Mouse (Mus musculus) B cell, adult 2 months (primary cell): ENCODE results near the gene Add3.
A peak's percentile ranks its signal among the peaks of the same experiment; 100 is the strongest.
"Not testable (repeated sequence)": the region's sequence is repeated elsewhere in the genome, so short reads cannot be mapped to it uniquely, and the experiment has no call there.

ENCODE experiments used
- DNase-seq, 2 experiments: peaks; one replicate each; pipeline ENCODE4 v3.0.0; 2022

Gene Add3

DNA sequence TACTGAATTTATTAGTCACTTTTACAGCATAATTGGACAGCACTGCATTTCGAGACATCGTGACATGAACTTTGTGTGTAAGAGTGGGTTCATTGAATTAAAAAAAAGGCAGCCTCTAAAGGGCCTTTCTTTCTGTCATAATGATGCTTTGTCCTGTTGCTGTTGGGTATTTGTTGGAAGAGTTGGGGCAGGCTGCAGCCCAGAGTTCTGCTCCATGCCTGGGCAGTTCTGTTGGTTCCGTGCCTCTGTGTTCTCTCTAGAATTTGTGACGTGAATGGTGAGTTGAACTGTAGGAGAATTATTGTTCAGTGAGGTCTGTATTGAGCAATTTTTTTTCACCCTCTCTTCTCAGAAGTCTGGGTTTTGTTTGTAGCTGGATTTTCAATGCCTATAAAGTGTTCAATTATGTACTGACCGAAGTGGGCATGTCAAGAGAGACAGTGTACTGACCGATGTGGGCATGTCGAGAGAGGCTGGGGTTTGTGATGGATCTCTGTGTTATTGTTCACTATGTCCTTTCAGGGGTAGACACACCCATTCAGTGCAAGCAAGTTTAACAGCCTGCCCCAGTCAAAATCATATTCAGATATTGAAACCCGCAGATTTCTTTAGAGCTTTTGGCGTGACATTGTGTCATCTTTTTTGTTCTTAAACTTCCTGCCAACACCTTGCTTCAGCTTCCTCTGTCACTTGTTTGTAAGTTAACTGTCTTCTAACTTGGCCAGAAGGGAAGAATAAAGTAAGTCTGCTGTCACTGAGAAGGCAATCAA lies 54.7 kb downstream of the Add3 start:
- peak in 1 of 2 experiments; percentile 39 for DNase-seq

DNA sequence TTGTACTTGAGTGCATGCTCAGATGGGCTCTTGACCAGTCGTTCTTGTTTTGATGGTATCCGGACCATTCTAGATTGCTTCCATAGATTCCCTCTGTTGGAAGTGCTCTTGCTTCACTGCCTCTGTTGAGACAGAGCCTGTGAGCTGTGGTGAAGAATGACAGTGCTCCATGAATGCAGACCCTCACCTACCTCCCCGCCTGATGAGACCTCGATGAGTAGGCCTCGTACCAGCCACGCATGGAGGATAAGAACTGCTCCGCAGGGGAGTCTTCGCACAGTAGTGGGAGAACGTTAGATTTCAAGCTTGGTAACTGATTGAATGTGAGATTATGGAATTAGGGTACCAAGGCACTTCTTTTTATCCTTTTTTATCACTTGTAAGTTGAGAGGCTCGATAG lies 56.7 kb downstream of the Add3 start:
- no peak for DNase-seq

DNA sequence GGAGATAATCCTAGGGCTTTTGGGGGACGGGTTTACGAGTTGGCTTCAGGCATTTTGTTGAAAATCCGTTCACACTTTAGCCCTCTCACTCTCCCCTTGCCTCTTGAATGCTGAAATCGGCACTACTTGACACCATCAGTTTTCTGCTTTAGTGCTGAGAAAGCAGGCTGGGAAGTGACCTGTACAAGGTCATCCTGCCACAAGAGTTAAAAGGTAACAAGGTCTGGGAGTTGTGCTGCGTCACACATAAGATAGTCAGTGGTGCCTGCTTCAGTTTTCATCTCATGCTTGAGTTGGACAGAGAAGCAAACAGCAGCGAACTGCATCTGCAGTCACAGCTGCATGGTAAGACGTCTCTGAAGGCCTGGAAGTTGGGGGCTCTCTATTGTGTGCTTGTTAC lies 57.5 kb downstream of the Add3 start:
- no peak for DNase-seq

DNA sequence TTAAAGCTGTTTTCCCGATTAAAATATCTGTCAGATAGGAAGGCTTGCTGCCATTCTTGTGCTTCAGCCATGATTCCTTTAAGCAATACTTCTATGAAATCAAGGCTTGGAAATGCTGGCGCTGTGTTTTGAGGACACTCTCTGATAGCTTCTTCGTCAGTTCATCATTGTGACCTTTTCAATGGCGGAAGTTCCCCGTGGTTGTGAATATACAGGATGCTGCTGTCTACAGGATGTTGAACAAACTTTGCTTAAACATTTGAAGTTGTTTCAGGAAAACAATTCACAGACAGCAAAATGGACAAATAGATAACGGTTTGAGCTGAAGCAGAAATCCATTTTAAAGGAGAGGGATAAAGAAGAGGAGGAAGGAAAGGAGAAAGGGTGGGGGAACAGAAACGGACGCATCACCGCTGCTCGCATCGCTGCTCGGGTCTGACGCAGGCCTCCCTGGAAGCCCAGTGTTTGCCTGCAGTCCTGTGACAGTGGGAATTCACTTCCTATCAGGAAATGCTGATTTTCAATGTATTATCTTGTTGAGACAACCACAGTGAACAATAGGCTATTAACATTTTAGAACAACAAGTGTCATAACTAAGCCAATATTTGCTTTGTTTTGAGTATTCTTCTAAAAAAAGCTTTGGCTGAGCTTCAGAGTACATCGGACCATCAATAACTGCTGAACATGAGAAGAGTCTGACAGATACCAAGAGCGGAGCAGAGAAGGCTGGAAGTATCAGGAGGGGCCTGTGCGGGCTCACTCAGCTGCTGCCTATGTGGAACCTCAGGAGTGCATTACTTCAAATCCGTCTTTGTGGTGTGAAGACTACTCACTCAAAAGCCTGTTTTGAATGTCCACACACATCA lies 58.7 kb downstream of the Add3 start:
- DNase-seq = no peak

DNA sequence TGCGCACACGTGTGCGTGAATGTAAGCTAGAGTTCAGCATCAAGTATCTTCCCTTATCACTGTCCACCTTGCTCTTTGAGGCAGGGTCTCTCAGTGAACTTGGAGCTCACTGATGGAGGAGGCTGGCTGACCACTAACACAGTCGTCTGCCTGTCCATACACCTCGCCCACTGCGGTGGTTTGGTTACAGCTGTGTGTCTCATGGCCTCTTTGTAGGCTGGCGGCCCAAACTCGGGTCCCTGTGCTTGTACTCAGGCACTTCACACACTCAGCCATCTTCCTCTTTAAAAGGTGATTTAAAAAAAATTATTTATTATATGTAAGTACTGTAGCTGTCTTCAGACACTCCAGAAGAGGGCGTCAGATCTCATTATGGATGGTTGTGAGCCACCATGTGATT lies 59.5 kb downstream of the Add3 start:
- DNase-seq = no peak

DNA sequence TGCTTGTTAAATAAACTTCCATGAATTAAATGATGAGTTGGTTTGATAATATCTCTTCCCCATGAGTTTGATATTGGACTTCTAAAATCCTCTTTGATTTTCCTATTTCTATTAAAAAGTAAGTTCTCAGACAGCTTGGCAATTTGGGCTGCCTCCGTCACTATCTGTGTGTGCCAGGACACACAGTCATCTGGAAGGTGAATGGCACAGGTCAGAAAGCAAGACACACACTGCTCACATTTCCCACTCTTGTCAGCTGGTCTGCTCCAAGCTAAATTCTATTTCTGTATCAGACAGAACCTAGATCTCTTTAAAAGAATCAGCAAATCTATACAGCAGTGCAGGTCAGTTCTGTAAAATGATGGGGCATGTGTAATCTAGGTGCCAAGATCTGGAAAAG lies 61.9 kb downstream of the Add3 start:
- DNase-seq = no peak

DNA sequence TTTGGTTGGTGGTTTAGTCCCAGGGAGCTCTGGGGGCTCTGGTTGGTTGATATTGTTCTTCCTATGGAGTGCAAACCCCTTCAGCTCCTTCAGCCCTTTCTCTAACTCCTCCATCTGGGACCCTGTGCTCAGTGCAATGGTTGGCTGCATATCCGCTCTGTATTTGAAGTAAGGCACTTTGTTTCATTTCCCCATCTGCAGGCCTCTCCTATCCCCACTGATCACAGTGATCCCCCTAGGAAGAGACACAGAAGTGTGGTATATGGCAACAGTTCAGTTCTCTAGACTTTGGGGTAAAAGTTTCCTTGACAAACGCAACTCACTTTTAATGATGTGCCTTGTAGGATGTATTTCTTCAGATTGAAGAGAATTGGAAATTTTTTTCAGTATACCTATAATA lies 66.7 kb downstream of the Add3 start:
- peak in 1 of 2 experiments; percentile 44 for DNase-seq

DNA sequence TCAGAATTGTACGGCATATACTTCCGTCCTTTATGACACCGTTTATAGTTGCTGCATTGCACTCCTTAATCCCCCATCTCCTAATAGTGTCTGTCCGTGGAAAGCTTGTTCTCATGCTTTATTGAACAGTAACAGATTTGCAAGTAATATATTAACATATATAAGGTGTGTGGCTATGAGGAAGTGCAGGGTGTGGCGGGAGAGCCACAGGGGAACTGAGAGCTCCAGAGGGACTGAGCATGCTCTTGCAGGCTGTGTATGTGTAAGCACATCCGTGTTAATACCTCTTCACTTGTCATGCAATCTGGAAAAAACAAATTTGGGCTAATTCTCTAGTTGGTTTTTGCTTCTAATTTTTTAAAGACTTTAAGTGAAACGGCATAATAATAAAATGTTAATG lies 68.6 kb downstream of the Add3 start:
- DNase-seq = peak; percentile 57 to 62

DNA sequence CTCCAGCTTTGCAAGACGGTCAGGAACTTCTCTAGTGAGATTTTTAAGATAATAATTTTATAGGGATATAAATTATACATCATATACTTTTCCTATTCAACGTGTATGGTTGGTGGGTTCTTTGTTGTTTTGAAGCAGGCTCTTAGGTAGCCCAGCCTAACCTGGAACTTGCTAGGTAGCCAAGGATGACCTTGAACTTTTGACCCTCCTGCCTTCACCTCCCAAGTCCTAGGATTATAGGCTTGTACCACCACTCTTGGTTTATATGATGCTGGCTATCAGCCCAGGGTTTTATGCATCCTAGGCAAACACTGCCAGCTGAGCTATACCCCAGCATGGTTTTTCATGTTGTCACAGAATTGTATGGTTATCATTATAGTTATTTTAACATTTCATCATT lies 70.0 kb downstream of the Add3 start:
- DNase-seq = no peak

DNA sequence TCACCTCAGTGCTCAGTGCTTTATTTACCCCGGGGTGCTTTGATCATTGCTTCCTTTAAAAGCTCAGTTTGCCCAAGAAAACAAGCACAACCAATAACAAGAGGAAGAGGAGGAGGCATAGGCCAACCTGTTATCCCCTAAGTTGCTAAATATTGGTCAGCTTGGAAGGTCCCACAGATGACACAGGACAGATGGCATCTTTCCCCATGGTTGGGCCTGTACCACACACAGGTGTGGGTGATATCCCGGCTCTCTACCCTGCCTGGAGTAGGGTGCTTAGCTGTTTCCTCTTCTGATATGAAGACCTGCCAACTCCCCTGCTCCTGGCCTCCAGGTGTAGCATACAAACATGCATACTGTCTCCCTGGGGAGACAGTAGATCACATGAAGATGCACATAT lies 75.1 kb downstream of the Add3 start:
- DNase-seq = no peak

DNA sequence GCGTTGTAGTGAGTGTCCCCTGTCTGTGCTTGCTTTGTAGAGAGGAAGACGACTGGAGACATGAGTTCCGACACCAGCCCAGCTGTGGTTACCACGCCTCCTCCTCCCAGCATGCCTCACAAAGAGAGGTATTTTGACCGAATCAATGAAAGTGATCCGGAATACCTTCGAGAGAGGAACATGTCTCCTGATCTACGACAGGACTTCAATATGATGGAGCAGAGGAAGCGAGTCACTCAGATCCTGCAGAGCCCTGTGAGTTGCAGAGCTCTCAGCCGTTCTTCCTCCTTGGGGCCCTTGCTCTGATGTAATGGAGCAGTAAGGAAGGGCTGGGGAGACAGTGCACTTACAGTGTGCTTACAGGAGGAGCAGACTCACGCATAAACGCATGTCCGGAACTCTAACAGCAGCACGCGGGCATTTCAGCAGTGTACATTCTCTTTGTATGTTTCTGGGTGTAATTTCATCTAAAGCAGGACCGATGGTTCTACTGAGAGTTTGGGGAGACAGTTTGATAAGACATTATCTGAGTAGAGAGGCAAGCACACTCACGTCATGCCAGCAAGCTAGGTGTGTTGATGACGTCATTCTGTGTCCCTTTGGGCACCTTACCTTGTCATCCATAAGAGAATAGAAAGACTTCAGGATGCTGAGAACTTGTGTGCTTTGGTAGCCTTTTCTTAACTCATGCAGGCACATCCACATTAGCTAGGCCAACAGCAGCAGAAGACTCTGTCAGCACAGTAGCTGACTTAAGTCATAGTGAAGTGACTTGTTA lies 76.7 kb downstream of the Add3 start:
- peak; percentile 43 to 46 for DNase-seq

DNA sequence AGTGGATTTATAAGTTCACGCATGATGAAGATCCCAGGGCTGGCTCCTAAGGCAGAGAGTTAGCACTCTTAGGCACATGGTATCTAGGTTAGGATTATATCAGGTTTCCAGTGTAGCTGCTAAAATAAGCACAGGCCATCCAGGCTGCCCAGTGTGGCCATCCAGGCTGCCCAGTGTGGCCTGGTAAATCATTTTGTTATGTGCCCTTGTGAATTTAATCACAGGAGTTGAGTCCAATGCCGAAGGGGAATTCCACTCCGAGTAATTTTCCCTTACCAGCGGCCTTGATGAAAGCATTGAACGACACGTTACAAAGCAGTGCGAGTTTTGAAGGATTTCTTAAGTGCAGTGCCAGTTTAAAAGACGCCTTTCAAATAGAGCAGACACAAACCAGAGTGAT lies 77.6 kb downstream of the Add3 start:
- no peak for DNase-seq

DNA sequence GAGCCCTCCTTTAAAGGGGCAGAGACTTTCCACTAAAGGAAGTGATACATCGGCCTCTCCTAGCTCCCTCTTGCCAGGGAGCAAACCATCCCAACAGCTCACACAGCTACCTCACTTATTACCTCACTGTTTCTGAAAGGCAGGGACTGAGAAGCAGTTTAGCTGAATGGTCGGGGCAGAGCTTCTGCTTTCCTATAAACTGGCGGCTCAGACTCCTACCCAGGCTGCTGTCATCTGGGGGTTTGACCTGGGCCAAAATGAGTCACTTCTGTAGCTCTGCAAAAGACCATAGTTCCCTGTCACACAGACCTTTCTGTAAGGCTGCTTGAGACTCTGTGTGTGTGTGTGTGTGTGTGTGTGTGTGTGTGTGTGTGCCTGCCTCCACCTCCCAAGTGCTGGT lies 79.1 kb downstream of the Add3 start:
- peak; percentile 38 to 40 for DNase-seq

DNA sequence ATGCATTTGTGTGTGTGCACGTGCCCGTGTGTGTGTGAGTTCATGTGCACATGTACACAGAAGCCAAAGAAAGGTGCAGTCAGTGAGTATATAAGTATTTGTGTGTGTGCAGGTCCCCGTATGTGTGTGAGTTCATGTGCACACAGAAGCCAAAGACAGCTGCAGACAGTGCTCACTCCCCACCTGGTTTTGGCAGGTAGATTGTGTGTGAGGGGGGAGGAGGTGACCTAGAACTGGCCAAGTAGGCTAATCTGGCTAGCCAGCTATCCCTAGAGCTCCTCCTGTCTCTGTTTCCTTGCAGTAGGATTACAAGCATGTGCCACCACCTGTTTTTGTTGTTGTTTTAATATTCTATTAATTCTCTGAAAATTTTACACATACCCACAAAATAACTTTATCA lies 80.9 kb downstream of the Add3 start:
- no peak for DNase-seq

DNA sequence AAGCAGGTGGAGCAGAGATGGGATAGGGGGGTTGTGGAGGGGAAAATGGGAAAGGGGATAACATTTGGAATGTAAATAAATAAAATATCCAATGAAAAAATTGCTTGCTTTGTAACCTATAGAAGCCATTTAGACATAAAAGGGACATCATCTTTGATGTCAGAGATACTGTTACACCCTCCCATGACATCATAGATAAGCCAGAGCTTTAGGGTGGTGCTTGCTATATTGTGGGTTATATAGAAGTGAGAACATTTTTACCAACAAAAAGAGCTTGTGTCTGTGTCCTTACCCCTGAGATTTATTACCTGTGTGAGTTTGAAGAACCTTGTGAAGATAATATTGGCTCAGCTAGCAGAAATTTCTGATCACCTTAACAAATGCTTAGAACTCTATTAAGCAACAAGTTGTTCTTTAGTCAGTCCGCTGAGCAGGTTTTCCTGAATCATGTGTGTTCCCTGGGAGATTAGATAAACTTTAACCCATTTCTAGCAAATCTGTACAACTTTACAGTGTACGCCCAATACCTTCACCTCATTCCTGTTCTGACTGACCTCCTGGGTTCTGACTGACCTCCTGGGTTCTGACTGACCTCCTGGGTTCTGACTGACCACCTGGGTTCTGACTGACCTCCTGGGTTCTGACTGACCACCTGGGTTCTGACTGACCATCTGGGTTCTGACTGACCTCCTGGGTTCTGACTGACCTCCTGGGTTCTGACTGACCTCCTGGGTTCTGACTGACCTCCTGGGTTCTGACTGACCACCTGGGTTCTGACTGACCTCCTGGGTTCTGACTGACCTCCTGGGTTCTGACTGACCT lies 85.2 kb downstream of the Add3 start:
- DNase-seq = not testable (repeated sequence)

DNA sequence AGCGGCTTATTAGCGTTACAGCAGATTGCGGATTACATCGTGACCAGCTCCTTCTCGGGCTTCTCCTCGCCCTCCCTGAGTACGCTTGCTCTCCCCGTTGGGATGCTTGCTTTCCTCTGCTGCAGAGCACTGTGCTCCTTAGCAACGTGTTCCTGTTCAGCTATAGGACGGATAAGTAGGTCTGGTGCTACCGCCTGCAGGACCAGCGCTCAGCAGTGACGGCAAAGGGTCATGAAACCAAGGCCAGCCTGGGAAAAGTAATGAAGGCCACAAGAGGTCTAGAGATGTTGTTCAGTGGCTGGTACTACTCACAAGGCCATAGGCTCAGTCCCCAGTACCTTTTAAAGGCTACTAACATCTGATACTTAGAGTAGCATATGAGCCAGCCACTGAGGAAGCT lies 86.4 kb downstream of the Add3 start:
- no peak for DNase-seq

DNA sequence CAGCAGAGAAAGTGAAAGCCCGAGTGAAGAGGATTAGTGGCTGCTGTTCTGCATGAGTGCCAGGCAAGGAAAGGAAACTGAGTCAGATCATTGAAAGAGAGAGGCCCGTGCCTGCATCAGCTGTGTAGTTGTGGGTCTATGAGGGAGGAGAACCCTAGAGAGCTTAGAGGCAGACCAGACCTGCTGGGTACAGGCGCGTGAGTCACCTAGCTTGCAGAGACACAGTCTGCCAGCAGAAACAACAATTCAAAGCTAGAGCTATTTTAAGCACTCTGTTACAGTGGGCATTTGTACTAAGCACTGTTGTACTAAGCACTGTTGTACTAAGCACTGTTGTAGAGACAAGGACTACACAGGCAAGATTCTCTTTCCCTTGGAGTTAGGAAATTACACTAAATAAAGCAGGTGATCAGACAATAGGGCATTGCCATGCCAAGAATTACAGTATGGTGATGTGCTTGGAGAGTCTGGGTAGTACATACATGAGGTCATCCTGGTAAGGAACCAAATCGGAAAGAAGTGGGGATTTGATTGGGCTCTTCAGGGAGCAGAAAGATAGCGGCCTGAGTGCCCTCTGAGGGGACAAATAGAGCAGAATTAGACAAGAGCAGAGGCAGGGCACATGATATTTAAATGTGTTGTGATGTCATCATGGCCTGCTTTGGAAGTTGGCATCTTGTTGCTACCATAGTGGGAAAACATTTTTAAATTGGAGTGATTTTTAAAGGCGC lies 88.0 kb downstream of the Add3 start:
- no peak for DNase-seq

DNA sequence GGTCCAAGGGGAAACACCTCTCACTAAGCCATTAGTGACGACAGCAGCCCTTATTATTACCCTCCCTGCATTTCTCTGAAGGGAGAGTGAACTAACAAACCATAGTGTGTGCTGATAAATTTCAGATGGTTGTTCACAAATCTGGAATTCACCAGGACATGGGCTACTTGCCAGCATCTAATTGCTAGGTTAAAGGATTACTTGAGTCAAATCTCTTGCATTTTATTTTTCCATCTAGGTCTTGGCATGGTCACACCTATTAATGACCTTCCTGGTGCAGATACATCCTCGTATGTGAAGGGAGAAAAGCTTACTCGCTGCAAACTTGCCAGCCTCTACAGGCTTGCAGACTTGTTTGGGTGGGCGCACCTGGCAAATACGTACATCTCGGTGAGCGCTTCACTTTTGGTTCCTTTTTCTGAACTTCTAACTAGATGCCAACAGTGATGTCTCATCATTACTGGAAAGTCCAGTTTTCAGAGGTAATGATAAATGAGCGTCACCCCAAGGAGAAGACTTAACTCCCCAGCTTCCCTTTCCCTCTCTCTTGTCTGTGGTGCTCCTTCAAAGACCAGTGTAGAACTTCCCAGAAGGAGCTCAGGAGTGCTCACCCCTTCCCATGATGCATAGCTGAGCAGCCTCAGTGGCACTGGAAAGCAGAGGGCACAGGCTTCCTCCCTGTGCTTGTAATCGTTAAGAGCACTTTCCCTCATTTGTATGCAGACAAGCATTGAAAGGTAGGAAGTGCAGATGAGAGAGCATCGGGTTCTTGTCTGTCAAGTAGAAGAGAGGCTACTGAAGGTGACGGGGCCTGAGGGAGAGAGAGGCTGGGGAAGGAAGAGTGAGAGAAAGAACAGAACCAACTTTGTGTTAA lies 90.9 kb downstream of the Add3 start:
- peak in 1 of 2 experiments; percentile 27 for DNase-seq

DNA sequence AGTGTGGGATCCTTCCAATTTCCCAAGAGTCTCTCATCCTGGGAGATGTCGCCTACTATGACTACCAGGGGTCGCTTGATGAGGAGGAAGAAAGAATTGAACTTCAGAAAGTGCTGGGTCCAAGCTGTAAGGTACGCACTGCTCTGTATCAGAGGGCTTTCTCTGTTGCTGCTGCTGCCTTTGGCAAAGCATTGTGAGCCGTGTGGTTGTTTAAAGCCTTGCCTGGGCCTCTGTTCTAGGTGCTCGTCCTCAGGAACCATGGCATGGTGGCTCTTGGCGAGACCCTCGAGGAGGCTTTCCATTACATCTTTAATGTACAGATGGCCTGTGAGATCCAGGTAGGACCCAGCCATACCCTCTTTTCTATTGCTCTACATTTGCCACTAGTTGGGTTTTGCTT lies 93.3 kb downstream of the Add3 start:
- no peak for DNase-seq

DNA sequence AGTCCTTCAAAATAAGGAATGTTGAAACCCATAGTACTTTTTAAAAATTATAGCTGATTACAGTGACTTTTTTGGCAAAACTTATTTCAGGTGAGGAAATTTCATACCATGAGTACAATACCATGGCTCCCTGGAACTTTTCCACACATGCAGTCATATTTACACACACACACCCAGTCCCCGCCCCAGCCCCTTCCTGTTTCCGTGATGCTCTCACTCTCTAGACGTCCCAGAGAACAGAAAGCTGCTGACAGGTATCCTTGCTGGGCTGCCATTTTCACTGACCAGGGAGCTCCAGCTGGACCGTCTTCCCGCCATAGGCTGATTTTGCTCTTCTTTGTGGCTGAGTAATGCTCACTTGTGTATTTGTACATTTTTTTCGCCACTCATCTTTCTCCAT lies 101.6 kb downstream of the Add3 start:
- no peak for DNase-seq

DNA sequence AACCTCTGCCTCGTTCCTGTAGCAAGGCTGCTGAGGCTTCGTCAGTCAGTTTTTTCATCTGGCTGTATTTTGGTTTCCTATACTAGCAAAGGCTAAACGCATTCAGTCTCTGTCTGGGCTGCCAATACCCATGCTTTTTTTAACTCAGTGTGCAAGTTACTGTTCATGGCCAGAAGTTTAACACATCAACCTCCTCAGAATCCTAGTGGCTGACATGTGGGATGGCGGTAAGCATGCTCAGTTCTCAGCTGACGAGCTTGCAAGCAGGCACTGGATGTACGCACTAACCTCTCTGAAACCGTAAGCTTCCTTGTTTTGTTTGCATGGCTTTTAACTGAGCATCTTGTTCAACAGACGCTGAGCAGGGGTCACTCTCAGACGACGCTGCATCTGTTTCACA lies 103.7 kb downstream of the Add3 start:
- no peak for DNase-seq
